Mouse (Mus musculus) heart, postnatal 0 days (tissue): ENCODE data around the gene Lrrc8e. TPM values are rescaled to one million over a fixed set of nuclear protein-coding genes. Genes with fewer than 3 reads are reported as not detected.
A peak's percentile ranks its signal among the peaks of the same experiment; 100 is the strongest.

Experiments used
- ATAC-seq: fragments of 200-750 bp; cut with Nextera tagmentation; 2 replicates; pipeline ENCODE4 v1.8.0; 2017; ENCODE audit warnings: low read depth, moderate number of reproducible peaks, moderate library complexity; ENCODE audit not compliant: insufficient read depth
- DNase-seq: peaks from one replicate; pipeline ENCODE4 v3.0.0-alpha.2; 2016; ENCODE audit warnings: low spot score
- H3K27ac ChIP-seq: fragments of 300-500 bp; sonication (generic); 2 replicates; pipeline ENCODE4 v1.5.1; 2014; ENCODE audit warnings: low read depth, mild to moderate bottlenecking
- H3K27me3 ChIP-seq: fragments of 300-500 bp; sonication (generic); 2 replicates; pipeline ENCODE4 v1.6.1; 2014; ENCODE audit warnings: low read length, mixed read lengths; ENCODE audit not compliant: control insufficient read depth, insufficient read depth
- H3K36me3 ChIP-seq: fragments of 300-500 bp; sonication (generic); replicated peaks from 2 replicates; pipeline ENCODE4 v1.6.1; 2014; ENCODE audit warnings: low read length, mixed read lengths; ENCODE audit not compliant: control insufficient read depth, insufficient read depth
- H3K4me1 ChIP-seq: fragments of 300-500 bp; sonication (generic); 2 replicates; pipeline ENCODE4 v1.6.1; 2014; ENCODE audit warnings: antibody characterized with exemption; ENCODE audit not compliant: control insufficient read depth, insufficient read depth
- H3K4me2 ChIP-seq: fragments of 300-500 bp; sonication (generic); 2 replicates; pipeline ENCODE4 v1.6.1; 2014; ENCODE audit warnings: low read depth, mild to moderate bottlenecking, low read length, moderate library complexity
- H3K4me3 ChIP-seq: fragments of 300-500 bp; sonication (generic); 2 replicates; pipeline ENCODE4 v1.5.1; 2014; ENCODE audit warnings: low read depth, low read length
- H3K9ac ChIP-seq: fragments of 300-500 bp; sonication (generic); replicated peaks from 2 replicates; pipeline ENCODE4 v1.6.1; 2014; ENCODE audit warnings: low read depth, low read length, mixed read lengths
- H3K9me3 ChIP-seq: fragments of 300-500 bp; sonication (generic); replicated peaks from 2 replicates; pipeline ENCODE4 v1.6.1; 2016; ENCODE audit warnings: low read length; ENCODE audit not compliant: control insufficient read depth
- CTCF ChIP-seq: IDR thresholded peaks from 2 replicates; pipeline ENCODE4 v1.5.1; 2016; ENCODE audit warnings: antibody characterized with exemption, control low read depth, low read depth
- EP300 ChIP-seq: IDR thresholded peaks from 2 replicates; pipeline ENCODE4 v1.6.1; 2016; ENCODE audit warnings: antibody characterized with exemption, low read depth
- WGBS: fragments of 180-500 bp; shearing (Covaris S2); extraction: QIAGEN DNeasy Blood & Tissue Kit; methylation state at CpG from one replicate; pipeline ENCODE4 v1.1.7; 2014; 5-methylcytosine and 5-hydroxymethylcytosine counted together
- polyA plus RNA-seq: library from polyadenylated mRNA; unstranded; fragments of >200 nt; fragmentation: Nextera tagmentation; extraction: Ambion mirVana; gene quantifications from 2 replicates; pipeline ENCODE4 v1.2.1, GENCODE M21; 2015
- total RNA-seq: library from RNA; depleted of rRNA; stranded (reverse); fragments of >200 nt; gene quantifications from 2 replicates; pipeline ENCODE4 v1.2.3, GENCODE M21; 2014; ENCODE audit warnings: low replicate concordance

Lrrc8e gene
- total and polyA plus RNA-seq, 2 experiments from 2014 or later, result 0.08 TPM

GRCm38 (mm10) chr8:4214006-4214980 lies 12.3 kb upstream of the Lrrc8e start:
- peak overlapping the region; percentile 41 for H3K4me3 ChIP-seq

GRCm38 (mm10) chr8:4216296-4216695 lies 10.3 kb upstream of the Lrrc8e start:
- Histone ChIP-seq H3K4me1 (peaks cover 22% of the 10 kb centered on the region), H3K27me3 (peaks cover 57% of the 10 kb centered on the region), H3K9me3 (no peaks in the 10 kb centered on the region), H3K4me3 (peak overlapping the region; percentile 53), H3K27ac (no peak overlapping the region), H3K4me2 (peak overlapping the region; percentile 75; the same call in 1 of the 2 replicates), H3K9ac (no peak overlapping the region), H3K36me3 (no peaks in the 10 kb centered on the region)
- 15% methylated on average over 18 of the region's 18 CpGs for WGBS
- no peak for ATAC-seq
- no peak for TF ChIP-seq EP300
- no peak for TF ChIP-seq CTCF
- DNase-seq, result no peak

More at GRCm38 (mm10) chr8:4214006-4214980, 12.3 kb upstream of the Lrrc8e start:
- H3K36me3 ChIP-seq, result no peaks in the 10 kb centered on the region
- WGBS, result 9% methylated on average over 33 of the region's 33 CpGs
- peaks cover 22% of the 10 kb centered on the region for H3K4me1 ChIP-seq
- peaks cover 57% of the 10 kb centered on the region for H3K27me3 ChIP-seq
- H3K27ac ChIP-seq, result no peak overlapping the region
- no peaks in the 10 kb centered on the region for H3K9me3 ChIP-seq
- DNase-seq, result no peak
- ATAC-seq, result peak; percentile 31; the same call in 1 of the 2 replicates
- no peak for TF ChIP-seq EP300
- no peak for TF ChIP-seq CTCF
- H3K9ac ChIP-seq, result no peak overlapping the region
- H3K4me2 ChIP-seq, result peak overlapping the region; percentile 57

- Histone ChIP-seq H3K4me2 (peak within 1 kb of the TSS; percentile 75), H3K36me3 (no peaks in the 10 kb centered on the region), H3K4me3 (peak within 1 kb of the TSS; percentile 53), H3K27ac (no peak within 1 kb of the TSS), H3K27me3 (peaks cover 57% of the 10 kb centered on the region), H3K4me1 (peaks cover 22% of the 10 kb centered on the region), H3K9ac (no peak within 1 kb of the TSS), H3K9me3 (no peaks in the 10 kb centered on the region)
- ATAC-seq (peak; percentile 22; the same call in 1 of the 2 replicates), DNase-seq (no peak)
- no peak for TF ChIP-seq CTCF
- TF ChIP-seq EP300, result no peak
- WGBS, result 2% methylated on average over 44 of the region's 44 CpGs
These were observed 9.6 kb upstream of the Lrrc8e start, which contains the start of gene Prr36 for GRCm38 (mm10) chr8:4216791-4217621. Gene Prr36 (minus strand): TSS chr8:4217459.

- Histone ChIP-seq H3K27me3 (peaks cover 38% of the 10 kb centered on the region), H3K9me3 (no peaks in the 10 kb centered on the region), H3K27ac (no peak overlapping the region), H3K4me1 (peaks cover 8% of the 10 kb centered on the region), H3K36me3 (no peaks in the 10 kb centered on the region), H3K4me2 (no peak overlapping the region), H3K4me3 (no peak overlapping the region), H3K9ac (no peak overlapping the region)
- DNase-seq (no peak), ATAC-seq (no peak)
- 82% methylated on average over 3 of the region's 3 CpGs for WGBS
- TF ChIP-seq CTCF, result no peak
- no peak for TF ChIP-seq EP300
These were observed 7.0 kb upstream of the Lrrc8e start for GRCm38 (mm10) chr8:4219617-4220016.

- H3K27ac ChIP-seq, result no peak overlapping the region
- H3K27me3 ChIP-seq, result peaks cover 27% of the 10 kb centered on the region
- no peak for DNase-seq
- no peak for TF ChIP-seq EP300
- TF ChIP-seq CTCF, result no peak
- H3K4me2 ChIP-seq, result no peak overlapping the region
- H3K9ac ChIP-seq, result no peak overlapping the region
- no peak overlapping the region for H3K4me3 ChIP-seq
- H3K36me3 ChIP-seq, result no peaks in the 10 kb centered on the region
- H3K4me1 ChIP-seq, result peaks cover 7% of the 10 kb centered on the region
- ATAC-seq, result no peak
- H3K9me3 ChIP-seq, result no peaks in the 10 kb centered on the region
These were observed 4.6 kb upstream of the Lrrc8e start for GRCm38 (mm10) chr8:4222059-4222458.
